Mouse (Mus musculus) CD4-positive naive resting alpha-beta T cell, adult 76 days (primary cell): ENCODE results near the gene Nisch. TPM values are rescaled to one million over a fixed set of nuclear protein-coding genes. Genes with fewer than 3 reads are reported as not detected.

ENCODE experiments used
- total RNA-seq: library from RNA; stranded (reverse); gene quantifications from one replicate; pipeline ENCODE4 v1.2.4, GENCODE M21; 2023

Nisch gene
- 414 TPM for total RNA-seq

GRCm38 (mm10) chr14:31216846-31217245, at the start of gene Nisch:
Nisch (minus strand) TSS chr14:31216946.

GRCm38 (mm10) chr14:31251084-31251604, 34.4 kb upstream of the Nisch start, which contains the start of the genes Phf7 and Bap1:
Phf7 (minus strand) TSS chr14:31251317.
Bap1 (plus strand) TSS chr14:31251450.

GRCm38 (mm10) chr14:31217666-31218065, 920 bp upstream of the Nisch start, which contains the start of gene Sema3g:
Sema3g (plus strand) TSS chr14:31217860.

GRCm38 (mm10) chr14:31208084-31208483, 8.7 kb downstream of the Nisch start, which contains the start of gene Tnnc1:
Tnnc1 (plus strand) TSS chr14:31208312.

GRCm38 (mm10) chr14:31168425-31168824, 48.3 kb downstream of the Nisch start, which contains the start of gene Stab1:
Stab1 (minus strand) TSS chr14:31168641.

GRCm38 (mm10) chr14:31130236-31131220, 86.2 kb downstream of the Nisch start, which contains the start of gene Nt5dc2:
Nt5dc2 (plus strand) TSS chr14:31131053.

GRCm38 (mm10) chr14:31128826-31129219, 87.9 kb downstream of the Nisch start, which contains the start of gene Smim4:
Smim4 (minus strand) TSS chr14:31128956.

Other genes with a start within 250 kb of the Nisch start
- gene Glt8d1, start 215.5 kb downstream of the Nisch start, total RNA-seq: 6.5 TPM
- 73.7 TPM for gene Spcs1, start 215.3 kb downstream of the Nisch start, total RNA-seq
- 80.7 TPM for gene Pbrm1, start 197.8 kb downstream of the Nisch start, total RNA-seq
- 282 TPM for gene Gnl3, start 197.8 kb downstream of the Nisch start, total RNA-seq
- 28.1 TPM for gene Smim4, start 88.0 kb downstream of the Nisch start, total RNA-seq
- 0.50 TPM for gene Nt5dc2, start 85.9 kb downstream of the Nisch start, total RNA-seq
- 2.1 TPM for gene Stab1, start 48.3 kb downstream of the Nisch start, total RNA-seq
- gene Tnnc1, start 8.6 kb downstream of the Nisch start, total RNA-seq: not detected
- not detected for gene Sema3g, start 914 bp upstream of the Nisch start, total RNA-seq
- 12.0 TPM for gene Phf7, start 34.4 kb upstream of the Nisch start, total RNA-seq
- 98.1 TPM for gene Bap1, start 34.5 kb upstream of the Nisch start, total RNA-seq
- 0.06 TPM for gene Dnah1, start 107.0 kb upstream of the Nisch start, total RNA-seq
- 54.1 TPM for gene Capn7, start 119.7 kb upstream of the Nisch start, total RNA-seq
- gene Sh3bp5, start 219.1 kb upstream of the Nisch start, total RNA-seq: 74.8 TPM